Mouse (Mus musculus): ENCODE measurements around the gene Ptbp3.

Ptbp3 gene

DNA sequence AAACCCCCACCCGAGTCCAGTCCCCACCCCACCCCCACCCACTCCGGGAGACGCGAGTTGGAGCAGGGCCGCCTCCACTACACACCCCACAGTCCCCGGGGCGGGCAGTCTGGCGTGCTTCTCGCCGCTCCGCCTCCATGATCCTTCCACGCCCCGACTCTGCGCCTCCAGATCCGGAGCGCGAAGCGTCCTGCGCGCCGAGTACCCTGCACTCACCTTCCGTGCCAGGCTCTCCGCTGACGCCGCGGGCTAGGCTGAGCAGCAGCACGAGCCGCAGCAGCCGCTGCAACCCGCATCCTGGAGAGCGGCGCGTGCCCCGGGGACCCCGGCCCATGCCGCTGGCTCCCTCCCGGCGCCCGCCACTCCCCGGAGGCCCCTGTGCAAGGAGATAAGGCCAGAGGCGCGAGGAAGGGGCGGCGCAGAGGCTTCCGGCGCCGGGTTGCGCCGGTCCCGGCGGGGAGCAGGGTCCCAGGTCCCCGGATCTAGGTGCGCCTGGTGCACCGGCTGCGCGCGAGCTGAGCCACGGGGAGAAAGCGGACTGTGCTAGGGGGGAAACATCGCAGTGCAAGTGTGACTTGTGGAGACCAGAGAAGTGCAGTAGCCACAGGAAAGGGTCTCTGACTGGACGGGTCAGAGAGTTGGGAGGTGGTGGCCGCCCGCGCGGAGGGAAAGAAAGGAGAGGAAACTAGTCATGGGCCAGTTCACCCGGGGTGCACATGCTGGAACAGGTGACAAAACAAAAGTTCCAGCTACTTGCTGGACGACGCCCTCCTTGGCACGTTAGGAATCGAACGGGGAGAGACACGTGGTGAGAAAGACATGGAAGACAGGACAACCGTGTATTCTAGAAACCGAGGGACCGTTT lies 110.9 kb downstream of the Ptbp3 start, which contains the start of gene Susd1:
TSS of gene Susd1 (minus strand) at position 644 of the 865 bp plus-strand sequence.
- peak; percentile 63 to 68 for DNase-seq (ENCODE audit: low spot score in 2 of 2)

DNA sequence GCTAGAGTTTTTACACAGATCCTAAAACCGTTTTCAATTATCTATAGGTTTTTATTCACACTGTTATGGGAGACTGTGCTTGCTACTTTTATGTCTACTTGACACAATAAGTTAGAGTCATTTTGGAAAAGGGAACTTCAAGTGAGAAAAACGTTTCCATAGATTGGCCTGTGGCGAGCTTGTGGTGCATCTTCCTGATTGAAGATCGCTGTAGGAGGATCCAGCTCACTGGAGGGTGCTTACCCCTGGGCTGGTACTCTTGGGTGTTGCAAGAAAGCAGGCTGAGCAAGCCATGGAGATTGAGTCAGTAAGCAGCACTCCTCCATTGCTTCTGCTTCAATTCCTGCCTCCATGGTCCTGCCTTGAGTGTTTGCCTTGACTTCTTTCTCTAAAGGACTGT lies 113.2 kb downstream of the Ptbp3 start:
- no peak for DNase-seq (ENCODE audit: low spot score in 2 of 2)

DNA sequence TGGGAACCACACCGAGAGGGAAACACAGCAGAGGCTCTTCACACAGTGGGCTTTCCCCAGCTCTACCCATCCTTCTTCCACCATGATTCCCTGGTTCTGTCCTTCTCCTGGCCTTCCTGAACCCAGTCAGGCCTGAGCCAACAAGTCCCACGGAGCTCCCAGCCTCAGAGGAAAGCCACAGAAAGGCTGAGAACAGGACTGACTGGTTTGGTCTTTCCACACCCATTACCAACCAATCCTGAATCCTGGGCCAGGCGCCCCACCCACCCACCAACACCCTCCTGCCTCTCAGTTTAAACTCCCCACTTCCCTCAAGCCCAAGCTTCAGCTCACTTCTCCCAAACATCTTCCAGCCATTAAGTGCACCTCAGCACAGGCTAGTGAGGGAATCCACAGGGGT lies 115.1 kb downstream of the Ptbp3 start:
- DNase-seq (ENCODE audit: low spot score in 2 of 2), result no peak

DNA sequence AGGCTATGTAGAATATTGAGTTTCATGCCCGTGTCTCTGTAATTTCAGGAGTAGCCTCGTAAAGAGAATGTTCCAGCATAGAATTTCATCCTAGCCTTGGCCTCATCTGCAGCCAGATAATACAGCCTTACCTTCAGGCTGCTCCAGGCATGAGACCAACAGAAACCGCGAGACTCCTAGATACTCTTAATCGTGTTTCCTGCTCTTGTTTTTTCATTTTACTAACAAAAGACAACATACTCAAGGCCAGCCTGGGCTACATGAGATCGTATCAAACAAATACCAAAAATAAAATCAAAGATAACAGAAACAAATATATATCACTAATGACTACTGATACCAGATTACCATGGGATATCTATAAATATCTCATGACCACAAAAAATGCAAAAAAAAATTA lies 120.0 kb downstream of the Ptbp3 start:
- DNase-seq (ENCODE audit: low spot score in 2 of 2), result no peak

DNA sequence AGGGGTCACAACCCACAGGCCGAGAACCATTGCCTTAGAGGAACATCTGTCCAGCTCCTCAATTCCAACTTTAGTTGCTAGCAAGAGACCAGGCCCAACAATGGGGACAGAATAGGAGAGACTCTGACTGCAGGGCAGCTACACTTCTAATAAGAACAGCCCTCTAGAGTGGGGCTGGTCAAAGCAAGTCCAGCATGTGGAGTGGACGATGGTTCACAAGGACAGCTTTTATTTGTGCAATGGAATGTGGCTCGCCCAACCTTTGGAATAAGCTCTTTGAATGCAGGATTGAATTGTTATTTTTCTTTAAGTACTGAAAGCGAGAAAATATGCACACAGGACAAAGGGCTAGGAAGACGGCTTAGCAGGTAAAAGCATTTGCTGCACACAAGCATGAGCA lies 122.7 kb downstream of the Ptbp3 start:
- no peak for DNase-seq (ENCODE audit: low spot score in 2 of 2)

DNA sequence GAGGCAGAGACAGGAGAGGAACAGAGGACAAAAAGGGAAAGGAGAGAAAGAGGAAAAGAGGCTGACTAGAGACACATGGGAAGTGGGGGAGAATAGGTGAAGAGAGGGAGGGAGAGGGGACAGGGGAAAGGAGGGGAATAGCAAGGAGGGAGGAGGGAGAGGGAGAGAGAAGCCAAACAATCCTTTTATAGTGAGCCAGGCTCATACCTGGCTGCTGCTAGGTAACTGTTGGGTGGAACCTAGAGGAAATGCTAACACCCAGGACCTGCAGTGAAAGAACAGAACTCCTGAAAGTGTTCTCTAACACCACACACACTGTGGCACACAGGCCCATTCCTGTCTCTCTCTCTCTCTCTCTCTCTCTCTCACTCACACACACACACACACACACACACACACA lies 126.4 kb downstream of the Ptbp3 start:
- DNase-seq (ENCODE audit: low spot score in 2 of 2), result no peak

- no peak for DNase-seq (ENCODE audit: low spot score in 2 of 2)
These were observed 127.0 kb downstream of the Ptbp3 start for GRCm38 (mm10) chr4:59422025-59422783.
